Mouse (Mus musculus): ENCODE measurements at regions not wholly inside any gene's neighbourhood (a gene's known extent, or its start where the extent isn't known, plus 50 kb on each side); places are given as distances from the start of the nearest gene placed in this dataset.

GRCm38 (mm10) chr5:4498425-4498824, 259.4 kb downstream of the Fzd1 start:
- no peak for DNase-seq

GRCm38 (mm10) chr5:4496907-4497200, 261.0 kb downstream of the Fzd1 start:
- DNase-seq: no peak

- peak; percentile 51 to 57 for DNase-seq
Observed at GRCm38 (mm10) chr5:4496132-4496906, 261.5 kb downstream of the Fzd1 start.

DNA sequence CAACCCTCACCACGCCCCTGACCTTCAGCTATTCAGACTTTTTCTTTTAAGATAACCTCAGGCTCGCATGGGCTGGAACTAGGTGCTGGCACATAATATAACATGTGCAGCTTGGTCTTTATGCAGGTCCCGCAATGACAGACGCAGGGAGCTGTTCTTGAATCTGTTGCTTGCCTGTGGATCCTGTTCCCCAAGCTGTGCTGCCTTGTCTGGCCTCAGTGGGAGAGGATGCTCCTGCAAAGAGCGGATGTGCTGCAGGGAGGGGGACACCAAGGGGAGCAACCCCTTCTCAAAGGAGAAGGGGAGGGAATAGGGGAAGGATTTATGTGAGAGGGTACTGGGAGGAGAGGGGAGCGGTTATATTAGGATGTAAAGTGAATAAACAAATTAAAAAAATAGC, 262.4 kb downstream of the Fzd1 start:
- DNase-seq: peak in 1 of 2 experiments; percentile 11

- DNase-seq: no peak
Observed at GRCm38 (mm10) chr5:4486391-4487132, 271.3 kb downstream of the Fzd1 start.

- peak; percentile 51 to 65 for DNase-seq
Observed at GRCm38 (mm10) chr5:4485542-4486390, 272.1 kb downstream of the Fzd1 start.

GRCm38 (mm10) chr5:4484780-4485179, 273.1 kb downstream of the Fzd1 start:
- DNase-seq: no peak

GRCm38 (mm10) chr5:4484151-4484550, 273.7 kb downstream of the Fzd1 start:
- peak in 1 of 2 experiments; percentile 10 for DNase-seq

DNA sequence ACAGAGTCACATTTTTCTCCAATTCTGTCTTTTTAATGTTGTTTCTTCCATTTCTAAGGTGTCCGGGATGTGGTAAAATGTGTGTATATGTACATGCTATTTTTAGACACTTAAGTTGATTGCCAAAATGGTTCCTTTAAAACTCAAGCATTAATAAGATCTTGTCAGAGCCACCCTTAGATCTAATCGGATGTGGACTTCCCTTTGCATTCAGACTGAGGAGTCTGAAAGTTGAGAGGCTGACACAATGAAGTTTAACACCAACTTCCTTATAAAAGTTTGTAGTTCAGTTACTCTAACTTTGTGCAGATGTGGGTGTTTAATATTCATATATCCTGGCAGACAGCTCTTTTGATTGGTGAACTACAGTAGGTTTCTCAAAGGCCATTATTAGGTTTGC, 282.1 kb downstream of the Mterf1b start:
- DNase-seq: no peak

Measured in layer of hippocampus, postnatal 36 days (tissue).